Mouse (Mus musculus) thymus, postnatal 0 days (tissue): ENCODE results near the gene Acly. TPM values are rescaled to one million over a fixed set of nuclear protein-coding genes. Genes with fewer than 3 reads are reported as not detected.
A peak's percentile ranks its signal among the peaks of the same experiment; 100 is the strongest.

Source experiments
- DNase-seq: peaks from one replicate; pipeline ENCODE4 v3.0.0-alpha.2; 2015; ENCODE audit warnings: low spot score
- polyA plus RNA-seq: library from polyadenylated mRNA; unstranded; fragments of >200 nt; fragmentation: Nextera tagmentation; extraction: Ambion mirVana; gene quantifications from 2 replicates; pipeline ENCODE4 v1.2.1, GENCODE M21; 2015

The Acly gene
- 99.2 and 109 TPM in 2 replicates for polyA plus RNA-seq

DNA sequence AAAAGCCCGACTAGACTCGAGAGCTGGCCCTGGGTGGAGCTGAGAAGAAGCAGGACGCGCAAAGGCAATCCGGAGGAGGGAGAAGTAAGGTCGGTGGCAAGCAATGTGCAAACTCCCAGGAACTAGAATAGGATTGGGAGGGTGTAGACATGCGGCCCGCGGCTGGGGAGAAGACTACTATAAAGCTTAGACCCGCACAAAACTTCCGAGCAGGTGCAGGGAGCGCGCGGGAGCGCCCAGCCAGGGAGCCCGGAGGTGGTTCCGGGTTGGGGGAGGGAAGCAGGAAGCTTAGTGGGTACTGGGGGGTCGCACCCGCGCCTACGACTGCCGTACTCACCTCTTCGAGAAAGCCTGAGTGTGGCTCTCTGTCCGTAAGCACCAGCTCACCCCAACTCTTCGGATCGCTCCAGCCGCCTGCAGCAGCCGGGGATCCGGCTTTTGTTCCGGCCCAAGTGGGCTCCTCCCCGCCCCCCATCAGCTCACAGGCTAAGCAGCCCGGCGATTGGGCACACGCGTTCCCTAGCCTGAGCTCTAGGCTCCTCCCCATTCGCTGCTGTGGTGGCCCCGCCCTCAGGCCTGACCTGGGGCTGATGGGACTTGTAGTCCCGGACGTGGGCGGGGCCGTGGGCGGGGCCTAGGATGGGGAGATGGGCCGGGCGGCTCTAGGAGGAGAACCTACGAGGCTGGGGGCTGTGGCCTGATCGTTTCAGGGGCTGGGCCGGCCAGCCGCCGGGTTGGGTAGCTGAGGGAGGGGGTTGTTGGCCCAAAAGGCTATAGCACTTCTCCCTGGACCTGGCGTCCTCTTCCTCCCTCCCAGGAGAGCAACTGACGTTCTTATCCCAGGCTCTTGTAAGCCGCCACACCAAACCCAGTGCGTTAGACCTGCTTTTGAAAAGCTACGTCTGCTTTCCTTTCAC lies at the start of gene Acly:
TSS of gene Acly (minus strand) at position 543 of the 917 bp plus-strand sequence.
- peak; percentile 99 for DNase-seq

- no peak for DNase-seq
Observed at GRCm38 (mm10) chr11:100576256-100576655, 48.5 kb upstream of the Acly start.

DNA sequence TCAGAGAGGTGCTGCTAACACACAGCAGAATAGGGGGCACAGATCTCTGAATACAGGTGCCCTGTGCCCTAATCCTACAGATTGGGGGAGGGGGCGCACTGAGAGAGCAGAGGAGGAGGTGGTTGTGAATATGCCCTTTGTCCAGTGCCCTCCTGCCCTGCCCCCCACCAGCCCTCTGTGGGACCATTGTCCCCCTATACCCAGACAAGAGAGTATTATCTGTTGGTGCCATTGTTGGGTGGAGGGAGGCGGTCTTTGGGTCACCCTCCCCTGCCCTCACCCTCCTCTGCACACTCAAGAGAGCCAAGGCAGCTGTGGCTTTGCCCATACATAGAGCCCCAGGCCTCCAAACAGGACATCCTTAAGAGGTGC lies 47.7 kb upstream of the Acly start:
- DNase-seq = no peak

DNA sequence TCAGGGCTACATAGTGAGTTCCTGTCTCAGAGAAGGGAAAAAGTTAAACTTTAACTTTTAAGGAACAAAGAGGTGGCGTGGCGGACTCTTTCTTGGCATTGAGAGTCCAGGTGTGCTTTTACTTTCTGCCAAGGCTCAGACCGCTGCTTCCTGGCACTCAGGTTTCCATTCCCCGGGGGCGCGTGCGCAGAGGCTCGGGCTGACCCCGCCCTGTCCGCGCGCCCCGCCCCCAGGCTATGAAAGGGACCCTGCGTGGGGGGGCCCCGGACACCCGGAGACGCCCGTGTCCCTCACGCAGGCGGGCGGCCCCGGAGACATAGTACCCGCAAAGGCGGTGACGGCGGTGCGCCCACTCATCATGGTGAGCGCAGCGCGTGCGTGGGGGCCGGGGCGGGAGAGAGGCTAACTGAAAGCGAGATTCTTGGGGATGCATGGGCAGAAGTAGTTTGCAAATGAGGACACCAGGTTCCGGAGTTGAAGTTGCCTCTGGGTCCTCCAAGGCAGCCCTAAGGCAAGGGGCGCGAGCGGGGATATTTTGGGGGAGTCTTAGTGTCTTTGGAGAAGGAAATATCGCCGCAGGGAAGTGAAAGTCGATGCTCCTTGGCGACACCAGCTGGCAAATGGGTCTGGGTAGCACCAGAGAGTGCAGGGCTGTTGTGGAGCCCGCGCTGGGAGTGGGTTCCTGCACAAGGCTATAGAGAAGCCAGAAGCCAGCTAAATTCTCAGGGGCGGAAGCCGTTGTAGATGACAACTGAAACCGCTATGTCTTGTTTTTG lies 47.1 kb upstream of the Acly start, which contains the start of gene Cnp:
TSS of gene Cnp (plus strand) at position 197 of the 776 bp plus-strand sequence.
- DNase-seq = peak; percentile 89

GRCm38 (mm10) chr11:100574188-100574587 lies 46.4 kb upstream of the Acly start:
- DNase-seq = peak; percentile 44

DNA sequence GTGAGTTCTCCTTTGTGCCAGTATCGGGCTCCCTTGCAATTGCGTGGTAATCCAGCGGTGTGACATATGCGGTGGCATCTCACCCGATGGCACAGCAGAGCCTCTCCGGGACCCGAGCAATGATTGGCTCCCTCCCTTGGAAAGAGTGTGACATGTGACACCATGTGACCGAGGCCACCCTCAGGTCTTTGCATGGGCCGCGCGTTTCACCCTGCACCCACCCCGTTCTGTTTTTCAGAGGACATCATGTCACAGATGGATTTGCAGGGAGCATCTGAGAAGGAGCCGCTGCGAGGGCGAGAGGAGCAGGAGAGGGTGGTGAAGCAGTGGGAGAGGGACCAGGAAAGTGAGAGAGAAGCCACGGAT lies 43.4 kb upstream of the Acly start:
- peak; percentile 26 for DNase-seq

DNA sequence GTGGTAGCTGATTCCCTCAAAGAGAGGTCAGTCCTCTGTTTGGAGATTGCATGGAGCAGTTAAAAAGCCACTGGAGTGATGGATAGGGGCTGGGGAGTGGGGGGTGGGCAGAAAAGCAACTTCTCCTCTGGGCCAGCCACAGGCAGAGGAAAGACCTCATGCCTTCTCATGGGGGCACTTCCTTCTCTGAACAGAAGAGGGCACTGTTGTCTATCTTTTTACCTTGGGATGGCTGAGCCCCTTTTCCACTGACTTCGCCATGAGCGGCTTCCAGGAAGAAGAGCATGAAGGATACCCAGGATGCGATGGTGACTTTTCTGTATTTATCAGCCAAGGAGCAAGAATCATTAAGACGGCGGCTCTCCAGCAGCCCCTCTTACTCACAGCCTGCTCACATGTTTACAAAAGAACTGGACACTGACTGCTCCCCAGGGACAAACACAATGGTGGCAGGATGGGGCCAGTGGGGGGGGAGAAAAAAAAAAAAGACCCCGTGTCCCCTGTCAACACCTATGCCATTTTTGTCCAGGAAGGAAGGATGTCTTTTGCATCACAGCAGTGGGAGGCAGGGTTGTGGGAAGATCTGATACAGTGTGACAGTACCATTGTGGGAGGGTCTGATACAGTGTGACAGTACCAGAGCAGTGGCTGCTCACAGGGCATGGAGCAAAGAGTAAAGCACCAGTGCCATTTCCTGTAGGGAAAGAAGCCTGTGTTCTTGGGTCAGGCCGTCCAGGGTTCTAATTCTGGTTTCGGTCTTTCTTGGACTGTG lies 42.8 kb upstream of the Acly start:
- DNase-seq = peak; percentile 69

DNA sequence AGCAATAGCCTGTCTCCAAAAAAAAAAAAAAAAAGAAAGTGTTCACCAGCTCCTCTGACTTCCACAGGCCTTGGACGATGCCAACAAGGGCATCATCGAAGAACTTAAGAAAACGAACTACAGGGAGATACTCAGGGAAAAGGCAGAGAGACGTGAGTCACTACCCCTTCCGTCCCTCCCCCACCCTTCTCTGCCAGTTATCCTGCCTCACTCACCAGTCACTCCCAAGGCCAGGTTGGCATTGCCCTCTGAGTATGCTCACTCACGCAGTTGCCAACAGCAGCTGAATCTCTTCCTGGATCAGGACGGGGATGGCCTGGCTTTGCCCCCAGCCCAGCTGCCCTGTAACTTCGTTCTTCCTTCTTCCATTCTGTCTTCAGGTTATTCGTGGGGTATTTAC lies 42.0 kb upstream of the Acly start:
- DNase-seq = no peak

GRCm38 (mm10) chr11:100568692-100569091 lies 40.9 kb upstream of the Acly start:
- DNase-seq = no peak

DNA sequence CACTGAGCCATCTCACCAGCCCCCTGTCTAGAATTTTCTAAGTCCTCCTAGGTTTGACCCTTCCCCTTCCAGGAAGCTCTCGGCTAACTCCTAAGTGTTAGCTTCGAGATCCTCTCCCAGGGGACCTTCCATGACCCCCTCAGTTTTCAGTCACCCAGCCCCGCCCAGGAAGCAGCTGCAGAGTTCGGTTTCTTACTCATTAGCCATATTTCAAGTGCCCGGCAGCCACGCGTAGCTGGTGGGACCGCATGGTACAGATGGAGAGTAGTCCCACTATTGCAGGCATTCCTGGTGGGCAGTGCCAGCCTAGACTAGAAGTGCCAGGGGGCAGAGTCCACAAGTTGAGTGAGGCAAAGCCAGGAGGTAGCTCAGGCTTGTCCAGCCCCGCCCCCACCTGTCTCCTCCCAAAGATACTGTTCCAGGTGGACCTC lies 40.0 kb upstream of the Acly start:
- DNase-seq = no peak

DNA sequence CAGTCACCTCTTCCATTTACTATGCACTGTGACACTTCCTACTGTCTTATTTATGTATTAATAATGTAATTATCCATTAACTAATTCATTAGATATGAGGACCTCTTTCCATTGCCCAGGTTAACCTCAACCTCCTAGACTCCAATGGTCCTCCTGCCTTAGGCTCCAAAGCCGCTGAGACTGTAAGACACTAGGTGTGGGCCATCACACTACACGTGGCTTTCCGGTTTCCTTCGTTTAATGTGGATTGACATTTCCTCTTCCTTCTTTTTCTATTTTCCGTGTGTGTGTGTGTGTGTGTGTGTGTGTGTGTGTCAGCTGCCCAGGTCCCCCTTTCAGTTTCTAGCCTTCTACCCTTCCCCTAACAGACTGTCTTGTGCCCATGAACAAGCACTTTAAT lies 39.4 kb upstream of the Acly start:
- no peak for DNase-seq

- no peak for DNase-seq
Observed at GRCm38 (mm10) chr11:100564703-100565102, 36.9 kb upstream of the Acly start.

DNA sequence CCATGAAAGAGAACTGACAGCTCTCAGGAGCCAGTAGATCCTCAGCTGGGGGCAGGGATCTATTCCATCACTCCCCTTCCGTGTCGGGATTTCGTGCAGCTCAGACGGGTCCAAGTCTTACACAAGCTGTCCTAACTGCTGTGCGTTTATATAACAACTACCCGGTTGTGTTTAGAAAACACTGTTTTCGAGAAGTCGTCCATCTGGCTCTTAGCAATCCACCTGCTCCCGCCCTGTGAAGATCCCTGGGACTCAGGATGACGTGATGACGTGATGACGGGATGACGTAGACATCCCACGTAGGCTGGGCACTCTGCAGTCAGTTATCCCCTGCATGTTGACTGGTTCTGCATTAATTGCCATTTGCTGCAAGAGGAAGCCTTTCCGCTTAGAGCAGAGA lies 36.5 kb upstream of the Acly start:
- no peak for DNase-seq

DNA sequence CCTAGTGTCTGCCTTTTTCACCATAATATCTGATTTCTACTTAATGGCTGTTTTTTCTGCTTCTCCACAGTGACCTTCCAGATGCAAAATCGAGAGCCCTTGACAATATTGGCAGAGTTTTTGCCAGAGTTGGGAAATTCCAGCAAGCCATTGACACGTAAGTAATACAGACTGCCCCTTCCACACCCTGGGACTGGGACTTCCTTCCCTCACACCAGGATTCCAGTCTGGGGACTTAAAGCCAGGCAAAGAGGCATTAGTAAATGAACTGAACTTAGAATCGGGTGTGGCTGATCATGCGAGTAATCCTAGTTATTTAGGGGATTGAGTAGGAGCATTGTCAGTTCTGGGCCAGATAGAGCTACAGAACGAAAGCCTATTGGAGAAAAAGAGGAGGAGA lies 33.9 kb upstream of the Acly start:
- no peak for DNase-seq

DNA sequence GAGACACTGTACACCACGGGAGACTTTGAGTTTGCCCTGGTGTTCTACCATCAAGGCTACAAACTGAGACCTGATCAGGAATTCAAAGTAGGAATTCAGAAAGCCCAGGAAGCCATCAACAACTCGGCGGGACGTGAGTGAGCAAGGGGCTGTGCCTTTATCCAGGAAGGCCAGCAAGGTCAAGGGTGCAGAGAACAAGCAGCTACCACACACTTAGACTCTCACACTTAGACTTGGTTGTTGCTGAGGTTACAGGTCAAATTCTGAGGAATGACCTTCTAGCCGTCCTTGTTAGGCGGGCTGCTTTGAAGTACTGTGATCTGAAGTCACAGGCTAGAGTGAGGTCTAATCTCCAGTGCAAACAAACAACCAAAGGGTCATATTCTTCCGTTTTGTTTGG lies 31.7 kb upstream of the Acly start:
- DNase-seq = no peak

- DNase-seq = no peak
Observed at GRCm38 (mm10) chr11:100557563-100557962, 29.8 kb upstream of the Acly start.

- DNase-seq = peak; percentile 86
Observed at GRCm38 (mm10) chr11:100555583-100555982, 27.8 kb upstream of the Acly start.

DNA sequence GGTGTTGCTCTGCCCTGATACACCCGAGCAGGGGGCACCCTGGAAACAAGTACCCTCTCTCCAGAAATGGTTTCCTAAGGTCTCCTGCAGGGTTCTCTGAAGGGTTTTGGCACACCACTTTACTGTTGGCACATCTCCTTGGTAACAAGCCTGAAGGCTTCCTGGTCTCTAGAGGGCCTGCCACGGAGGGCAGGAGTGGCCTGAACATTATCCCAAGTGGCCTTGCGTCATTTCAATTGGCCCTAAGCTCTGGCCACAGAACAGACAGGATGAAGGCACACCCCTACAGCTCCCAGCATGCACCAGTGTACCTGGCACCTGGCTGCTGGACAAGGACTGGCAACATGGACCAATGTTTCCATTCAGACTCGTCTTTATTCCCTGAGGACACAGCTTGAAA lies 25.0 kb upstream of the Acly start:
- no peak for DNase-seq

DNA sequence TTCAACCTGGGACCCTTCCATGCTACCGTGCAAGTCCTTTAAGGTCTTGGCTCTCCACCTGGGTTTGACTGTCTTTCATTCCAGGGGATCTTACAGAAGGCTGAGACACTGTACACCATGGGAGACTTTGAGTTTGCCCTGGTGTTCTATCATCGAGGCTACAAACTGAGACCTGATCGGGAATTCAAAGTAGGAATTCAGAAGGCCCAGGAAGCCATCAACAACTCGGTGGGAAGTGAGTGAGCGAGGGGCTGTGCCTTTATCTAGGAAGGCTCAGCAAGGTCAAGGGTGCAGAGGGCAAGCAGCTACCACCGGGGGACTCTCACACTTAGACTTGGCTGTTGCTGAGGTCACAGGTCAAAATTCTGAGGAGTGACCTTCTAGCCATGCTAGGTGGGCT lies 22.3 kb upstream of the Acly start:
- no peak for DNase-seq

DNA sequence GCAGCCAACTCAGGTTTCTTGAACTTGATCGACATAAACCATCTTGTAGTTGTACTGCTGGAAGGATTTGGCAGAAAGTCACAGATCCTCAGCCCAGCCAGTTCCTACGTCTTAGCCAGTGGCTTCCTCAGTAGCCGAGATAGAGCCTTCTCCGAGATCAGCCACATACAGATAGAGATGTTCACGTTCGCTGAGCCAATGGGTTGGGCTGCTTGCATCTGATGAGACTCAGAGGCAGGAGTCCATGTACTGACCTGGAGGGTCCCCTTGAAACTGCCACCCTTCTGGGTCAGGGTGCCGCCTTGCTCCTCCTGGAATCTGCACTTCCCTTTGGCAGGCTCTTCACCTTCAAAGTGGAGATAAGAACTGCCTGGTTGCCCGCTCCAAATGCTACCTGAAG lies 21.7 kb upstream of the Acly start:
- no peak for DNase-seq

GRCm38 (mm10) chr11:100548141-100548540 lies 20.3 kb upstream of the Acly start:
- no peak for DNase-seq

DNA sequence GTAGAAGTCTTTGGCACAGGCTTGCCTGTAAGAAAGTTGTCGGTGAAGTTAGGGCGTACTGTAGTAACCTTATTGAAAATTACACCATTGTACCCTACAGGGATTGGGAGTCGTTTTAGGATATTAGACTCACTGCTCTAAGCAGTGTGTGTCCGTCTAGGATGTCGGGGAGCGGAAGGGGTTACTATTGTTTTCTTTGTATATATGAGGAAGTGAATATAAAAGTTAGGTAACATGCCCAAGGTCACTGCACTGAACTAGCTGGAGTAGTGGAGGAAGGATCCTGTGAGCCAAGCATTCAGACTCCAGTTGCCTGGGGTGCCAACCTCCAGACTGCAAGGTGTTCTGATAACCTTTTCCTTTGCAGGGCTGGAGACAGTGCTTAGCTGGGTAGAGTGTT lies 19.2 kb upstream of the Acly start:
- no peak for DNase-seq
